Mouse (Mus musculus) erythroblast, embryonic 14.5 days (primary cell): ENCODE measurements at regions not wholly inside any gene's neighbourhood (a gene's known extent, or its start where the extent isn't known, plus 50 kb on each side); places are given as distances from the start of the nearest gene placed in this dataset.

Experiments used
- GATA1 ChIP-seq: IDR thresholded peaks from 2 replicates; pipeline ENCODE4 v1.6.1; 2012; ENCODE audit warnings: low read length, inconsistent platforms, mixed read lengths
- TAL1 ChIP-seq: IDR thresholded peaks from 3 replicates; pipeline ENCODE4 v1.6.1; 2012; ENCODE audit warnings: low read length, inconsistent platforms, mixed read lengths

DNA sequence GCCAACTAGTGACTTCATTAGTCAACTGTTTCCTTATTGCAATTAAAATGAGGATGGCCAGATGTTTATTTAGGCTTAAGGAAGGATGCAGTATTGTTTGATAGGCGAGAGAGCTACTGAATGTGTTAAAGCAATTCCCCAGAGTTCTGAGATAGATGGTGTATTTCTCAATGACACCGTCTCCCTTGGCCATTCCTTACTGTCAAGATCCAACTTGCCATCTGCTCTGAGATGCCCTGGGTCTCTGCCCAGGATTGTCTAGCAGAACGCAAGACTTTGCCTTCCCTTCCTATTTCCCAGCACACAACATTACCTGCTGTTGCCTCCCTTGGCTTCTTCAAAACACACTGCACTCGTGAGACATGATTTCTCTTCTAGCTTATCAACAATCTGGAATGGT is 690.5 kb upstream of the Car8 start:
- no peak for TF ChIP-seq GATA1
- TF ChIP-seq TAL1 = no peak
